Mouse (Mus musculus) embryonic fibroblast, embryonic 13.5 days (primary cell): ENCODE results near the gene Med13l.

Experiments
- CTCF ChIP-seq: IDR thresholded peaks from 2 replicates; pipeline ENCODE4 v1.5.1; 2011; ENCODE audit warnings: mild to moderate bottlenecking, control low read depth, low read length, moderate library complexity, borderline replicate concordance; ENCODE audit not compliant: insufficient read depth
- POLR2A ChIP-seq: IDR thresholded peaks from 2 replicates; pipeline ENCODE4 v1.6.1; 2011; ENCODE audit warnings: low read depth, mild to moderate bottlenecking, control low read depth, low read length, moderate library complexity

DNA sequence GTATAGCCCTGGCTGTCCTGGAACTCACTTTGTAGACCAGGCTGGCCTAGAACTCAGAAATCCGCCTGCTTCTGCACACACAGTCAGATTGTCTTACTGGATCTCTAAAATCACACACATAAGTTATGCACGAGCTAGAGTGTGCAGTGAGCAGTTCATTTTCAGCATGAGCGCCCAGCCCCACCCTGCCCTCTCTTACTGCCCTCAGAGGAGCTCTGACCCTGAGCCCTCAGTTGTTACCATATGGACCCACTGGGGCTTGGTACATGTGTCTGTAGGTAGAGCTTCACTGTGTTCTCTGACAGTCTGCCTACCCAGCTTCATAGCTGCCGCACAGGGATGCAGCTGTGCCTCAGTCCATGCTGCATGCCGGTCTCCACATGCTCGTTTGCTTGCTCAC, 15.4 kb downstream of the Med13l start:
- TF ChIP-seq CTCF (no peak), POLR2A (no peak)
